Mouse (Mus musculus): ENCODE measurements around the gene Rpl22. TPM values are rescaled to one million over a fixed set of nuclear protein-coding genes. Genes with fewer than 3 reads are reported as not detected.

The Rpl22 gene
- total and polyA plus RNA-seq, 3 experiments, result 1,590 to 1,966 (median 1,935) TPM

- Histone ChIP-seq H3K79me2 (replicated peaks; ENCODE audit: control insufficient read depth, extremely low read depth, insufficient read depth, poor library complexity, severe bottlenecking) (no peaks in the 10 kb centered on the region), H3K36me3 (replicated peaks in 1 of 2; ENCODE audit: control insufficient read depth in 1 of 2, insufficient read depth in 1 of 2, low read length in 1 of 2) (peaks cover 0 to 16% of the 10 kb centered on the region in 2 experiments), H3K9me3 (replicated peaks; ENCODE audit: low read length) (peaks cover 5% of the 10 kb centered on the region), H3K4me3 (replicated peaks in 1 of 3; ENCODE audit: low read depth in 2 of 3, low read length in 2 of 3, poor library complexity in 1 of 3) (peak overlapping the region in 1 of 3 experiments; percentile 36), H3K4me2 (ENCODE audit: insufficient read depth, low read depth, poor library complexity, severe bottlenecking) (peak overlapping the region; percentile 69), H3K27me3 (replicated peaks) (peaks cover 39% of the 10 kb centered on the region), H3K9ac (ENCODE audit: insufficient read depth, low read depth) (no peak overlapping the region), H3K27ac (ENCODE audit: insufficient read depth, low read depth) (no peak overlapping the region), H3K4me1 (ENCODE audit: control insufficient read depth in 1 of 2, insufficient read depth in 2 of 2) (peaks cover 9 to 15% of the 10 kb centered on the region in 2 experiments)
- dilution Hi-C loops (cut with MboI; ENCODE audit: extremely low pct_ligation_motif_present, extremely low pct_unique_long_range_greater_than_20kb, low sequenced_read_pairs), result no loop called here
- in situ Hi-C loops (cut with MboI; ENCODE audit: low pct_ligation_motif_present, low pct_unique_long_range_greater_than_20kb, low sequenced_read_pairs), result loop anchor here (25.0 kb wide), 1 partner anchor 1830 kb away; no protein-coding TSS in a partner anchor
- TF ChIP-seq EP300 (IDR thresholded peaks at IDR 0.05; ENCODE audit: low read length), result no peak
- TF ChIP-seq TBP (conservative IDR thresholded peaks at IDR 0.05; ENCODE audit: low read depth, low read length), result no peak
- no peak for TF ChIP-seq MAZ (IDR thresholded peaks at IDR 0.05; ENCODE audit: low read depth, low read length)
- TF ChIP-seq RCOR1 (conservative IDR thresholded peaks at IDR 0.05; ENCODE audit: low read depth, low read length), result no peak
- TF ChIP-seq NELFE (IDR thresholded peaks at IDR 0.05; ENCODE audit: low read depth, low read length), result no peak
- TF ChIP-seq HCFC1 (IDR thresholded peaks at IDR 0.05; ENCODE audit: low read depth, low read length), result no peak
- TF ChIP-seq POLR2A (IDR thresholded peaks at IDR 0.05; ENCODE audit: low read depth, low read length), result no peak
- no peak for TF ChIP-seq ZMIZ1 (IDR thresholded peaks at IDR 0.05; ENCODE audit: low read depth, low read length)
- no peak for TF ChIP-seq NRF1 (IDR thresholded peaks at IDR 0.05; ENCODE audit: low read depth, low read length)
- TF ChIP-seq CHD1 (IDR thresholded peaks at IDR 0.05; ENCODE audit: low read depth, low read length), result no peak
- DNase-seq (ENCODE audit: extremely low read depth), result no peak
These were observed 42.8 kb upstream of the Rpl22 start for GRCm38 (mm10) chr4:152282721-152283120.

- H3K79me2 ChIP-seq (replicated peaks; ENCODE audit: control insufficient read depth, extremely low read depth, insufficient read depth, poor library complexity, severe bottlenecking), result no peaks in the 10 kb centered on the region
- peak overlapping the region; percentile 69 for H3K4me2 ChIP-seq (ENCODE audit: insufficient read depth, low read depth, poor library complexity, severe bottlenecking)
- no peak overlapping the region for H3K9ac ChIP-seq (ENCODE audit: insufficient read depth, low read depth)
- H3K27ac ChIP-seq (ENCODE audit: insufficient read depth, low read depth), result no peak overlapping the region
- peaks cover 3% of the 10 kb centered on the region for H3K9me3 ChIP-seq (replicated peaks; ENCODE audit: low read length)
- peak overlapping the region in 1 of 3 experiments; percentile 36 for H3K4me3 ChIP-seq (replicated peaks in 1 of 3; ENCODE audit: low read depth in 2 of 3, low read length in 2 of 3, poor library complexity in 1 of 3)
- H3K4me1 ChIP-seq (ENCODE audit: control insufficient read depth in 1 of 2, insufficient read depth in 2 of 2), result peaks cover 9 to 15% of the 10 kb centered on the region in 2 experiments
- peaks cover 0 to 16% of the 10 kb centered on the region in 2 experiments for H3K36me3 ChIP-seq (replicated peaks in 1 of 2; ENCODE audit: control insufficient read depth in 1 of 2, insufficient read depth in 1 of 2, low read length in 1 of 2)
- dilution Hi-C loops (cut with MboI; ENCODE audit: extremely low pct_ligation_motif_present, extremely low pct_unique_long_range_greater_than_20kb, low sequenced_read_pairs), result no loop called here
- DNase-seq (ENCODE audit: extremely low read depth), result peak; percentile 53
- in situ Hi-C loops (cut with MboI; ENCODE audit: low pct_ligation_motif_present, low pct_unique_long_range_greater_than_20kb, low sequenced_read_pairs), result loop anchor here (25.0 kb wide), 1 partner anchor 1829 kb away; no protein-coding TSS in a partner anchor
- H3K27me3 ChIP-seq (replicated peaks), result peaks cover 45% of the 10 kb centered on the region
- TF ChIP-seq RAD21 (IDR thresholded peaks at IDR 0.05; ENCODE audit: low read depth, low read length), result peak; percentile 49
- no peak for TF ChIP-seq MAZ (IDR thresholded peaks at IDR 0.05; ENCODE audit: low read depth, low read length)
- TF ChIP-seq CTCF (conservative IDR thresholded peaks at IDR 0.05 in 1 of 2, IDR thresholded peaks at IDR 0.05 in 1 of 2; ENCODE audit: low read depth in 2 of 2, low read length in 2 of 2), result peak in 1 of 2 experiments; percentile 87; a peak in 2 of 4 replicates
- peak; percentile 88 for TF ChIP-seq SMC3 (IDR thresholded peaks at IDR 0.05; ENCODE audit: low read depth, low read length)
- no peak for TF ChIP-seq CHD2 (IDR thresholded peaks at IDR 0.05; ENCODE audit: low read length)
- no peak for TF ChIP-seq ZNF384 (IDR thresholded peaks at IDR 0.05; ENCODE audit: low read depth, low read length)
- no peak for TF ChIP-seq JUND (conservative IDR thresholded peaks at IDR 0.05; ENCODE audit: low read depth, low read length)
- TF ChIP-seq PAX5 (IDR thresholded peaks at IDR 0.05; ENCODE audit: low read length), result no peak
- TF ChIP-seq ETS1 (conservative IDR thresholded peaks at IDR 0.05; ENCODE audit: low read depth, low read length), result no peak
- no peak for TF ChIP-seq JUN (IDR thresholded peaks at IDR 0.05; ENCODE audit: insufficient read depth, low read depth, low read length)
- TF ChIP-seq CHD1 (IDR thresholded peaks at IDR 0.05; ENCODE audit: low read depth, low read length), result no peak
- 0 out of 2 replicates have a peak, but pooled peaks have one; percentile 48 for TF ChIP-seq TCF12 (IDR thresholded peaks at IDR 0.05; ENCODE audit: low read depth, low read length)
- peak; percentile 50 for TF ChIP-seq NRF1 (IDR thresholded peaks at IDR 0.05; ENCODE audit: low read depth, low read length)
- no peak for TF ChIP-seq HCFC1 (IDR thresholded peaks at IDR 0.05; ENCODE audit: low read depth, low read length)
- TF ChIP-seq MAX (IDR thresholded peaks at IDR 0.05; ENCODE audit: low read length), result peak; percentile 89
- TF ChIP-seq IRF4 (IDR thresholded peaks at IDR 0.05; ENCODE audit: low read depth, low read length), result peak; percentile 21; the same call in 1 of the 2 replicates
- no peak for TF ChIP-seq POLR2A (IDR thresholded peaks at IDR 0.05; ENCODE audit: low read depth, low read length)
- TF ChIP-seq BHLHE40 (IDR thresholded peaks at IDR 0.05; ENCODE audit: low read depth, low read length), result peak; percentile 90
- peak; percentile 89 for TF ChIP-seq MXI1 (IDR thresholded peaks at IDR 0.05; ENCODE audit: low read depth, low read length)
- TF ChIP-seq SIN3A (IDR thresholded peaks at IDR 0.05; ENCODE audit: low read length), result peak; percentile 56; the same call in 1 of the 2 replicates
- no peak for TF ChIP-seq NELFE (IDR thresholded peaks at IDR 0.05; ENCODE audit: low read depth, low read length)
- TF ChIP-seq E2F4 (IDR thresholded peaks at IDR 0.05; ENCODE audit: insufficient replicate concordance, low read depth, low read length), result no peak
- no peak for TF ChIP-seq MAFK (IDR thresholded peaks at IDR 0.05; ENCODE audit: insufficient replicate concordance, low read length)
- TF ChIP-seq MEF2A (IDR thresholded peaks at IDR 0.05; ENCODE audit: borderline replicate concordance, low read depth, low read length), result no peak
- no peak for TF ChIP-seq ZKSCAN1 (IDR thresholded peaks at IDR 0.05; ENCODE audit: borderline replicate concordance, low read depth, low read length)
- TF ChIP-seq MYC (IDR thresholded peaks at IDR 0.05; ENCODE audit: low read depth, low read length), result peak; percentile 51; the same call in 1 of the 2 replicates
These were observed 42.2 kb upstream of the Rpl22 start for GRCm38 (mm10) chr4:152283186-152283950.
